Mouse (Mus musculus) forelimb bud, embryonic 11.5 days (tissue): ENCODE data around the gene Itga3.

Experiments used
- DNase-seq: peaks from one replicate; pipeline ENCODE4 v3.0.0-alpha.2; 2012; ENCODE audit warnings: low read depth, low spot score

The Itga3 gene

GRCm38 (mm10) chr11:95096608-95097373 is 20.2 kb upstream of the Itga3 start:
- no peak for DNase-seq

GRCm38 (mm10) chr11:95095596-95095995 is 19.0 kb upstream of the Itga3 start:
- no peak for DNase-seq

DNA sequence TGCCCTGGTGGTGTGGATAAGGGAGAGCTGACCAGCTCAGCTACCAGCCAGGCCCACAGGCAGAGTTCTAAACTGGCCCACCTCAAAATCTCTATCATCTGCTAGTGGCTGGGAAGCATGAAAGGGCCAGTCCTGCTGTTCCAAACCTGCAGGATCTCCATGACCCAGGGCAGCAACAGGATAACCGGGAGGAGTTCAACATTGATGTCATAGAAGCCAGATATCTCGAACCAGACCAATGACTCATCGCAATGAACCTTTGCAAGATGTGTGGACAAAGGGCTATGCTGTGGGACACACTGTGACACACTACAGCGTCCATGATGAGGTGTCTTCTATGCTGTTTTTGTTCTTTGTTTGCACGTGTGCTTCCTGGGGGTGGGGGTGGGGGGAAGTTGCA is 16.5 kb upstream of the Itga3 start:
- no peak for DNase-seq

- DNase-seq = no peak
Observed at GRCm38 (mm10) chr11:95088857-95089779, 12.5 kb upstream of the Itga3 start.

GRCm38 (mm10) chr11:95088286-95088685 is 11.7 kb upstream of the Itga3 start:
- no peak for DNase-seq

DNA sequence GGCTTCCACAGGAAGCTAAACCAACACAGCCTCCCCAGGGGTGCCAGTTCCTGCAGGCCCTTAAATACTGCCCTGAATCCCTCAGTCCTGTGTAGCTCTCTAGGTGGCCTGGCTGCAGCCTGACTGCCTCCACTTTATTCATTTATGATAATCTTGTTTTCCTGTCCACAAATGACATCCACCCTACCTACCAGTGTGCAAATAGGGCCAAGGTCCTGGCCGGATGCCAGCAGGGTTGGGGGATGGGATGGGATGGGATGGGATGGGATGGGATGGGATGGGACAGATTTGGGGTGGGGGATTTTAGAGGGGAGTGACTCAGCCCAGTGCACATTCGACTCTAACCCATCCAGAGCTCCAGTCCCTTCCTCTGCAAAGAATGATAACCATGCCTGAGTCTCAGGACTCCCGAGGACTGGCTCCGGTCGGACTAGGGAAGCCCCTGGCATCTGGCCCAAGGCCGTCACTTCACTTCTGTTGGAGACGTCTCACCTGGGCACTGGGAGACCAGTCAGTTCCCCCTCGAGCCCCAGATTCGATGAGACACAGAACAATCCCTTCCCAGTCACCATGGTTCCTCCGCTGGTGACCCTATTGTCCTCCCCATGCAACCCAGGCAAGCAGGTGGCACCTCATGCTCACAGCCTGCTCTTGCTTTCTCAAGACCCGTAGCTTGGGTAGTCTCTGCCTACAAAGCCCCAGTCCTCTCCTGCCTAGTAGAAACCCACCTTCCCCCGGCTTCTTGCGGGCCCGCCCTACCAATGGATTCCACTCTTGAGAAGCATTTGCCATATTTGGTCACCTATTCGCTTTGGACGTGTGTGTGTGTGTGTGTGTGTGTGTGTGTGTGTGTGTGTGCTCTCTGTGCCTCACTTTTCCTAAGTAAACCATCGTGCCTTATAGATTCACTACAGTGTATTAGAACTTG is 11.0 kb upstream of the Itga3 start:
- DNase-seq = no peak

DNA sequence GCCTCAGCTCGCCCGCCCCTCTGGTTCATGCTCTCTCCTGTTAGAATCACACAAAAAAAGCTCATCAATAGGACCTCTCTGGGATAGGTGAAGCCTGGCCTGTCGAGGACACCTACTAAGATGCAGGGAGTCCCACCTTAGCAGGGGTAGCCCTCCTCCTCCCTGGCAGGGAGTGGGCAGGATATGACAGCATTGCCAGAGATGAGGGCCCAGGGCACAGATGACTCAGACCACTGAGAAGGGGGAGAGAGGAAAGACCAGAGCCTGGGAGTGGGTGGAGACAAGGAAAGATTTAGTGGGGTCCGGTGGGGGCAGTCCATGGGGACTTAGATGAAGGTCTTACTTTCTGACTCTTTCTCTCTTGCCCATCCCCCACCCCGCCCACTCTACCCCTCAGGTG is 9.6 kb upstream of the Itga3 start:
- no peak for DNase-seq

DNA sequence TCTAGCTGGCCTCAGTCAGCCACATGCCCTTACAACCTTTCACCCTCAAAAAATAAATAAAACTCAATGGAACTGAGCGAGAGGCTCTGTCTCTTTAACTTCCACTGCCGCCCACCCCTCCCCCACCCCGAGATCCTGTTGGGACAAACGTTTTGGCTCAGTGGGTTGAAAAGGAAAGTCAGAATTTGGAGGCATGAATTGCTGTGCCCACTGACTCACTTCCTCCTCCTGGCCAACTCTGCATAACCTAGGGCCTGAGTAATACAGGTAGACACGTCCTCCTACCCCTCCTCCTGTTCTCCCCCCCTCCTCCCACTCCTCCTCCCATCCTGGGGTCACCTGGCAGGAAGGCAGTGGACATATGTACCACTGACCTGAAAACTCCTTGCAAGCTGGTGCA is 9.1 kb upstream of the Itga3 start:
- no peak for DNase-seq

GRCm38 (mm10) chr11:95084811-95085382 is 8.3 kb upstream of the Itga3 start:
- no peak for DNase-seq

DNA sequence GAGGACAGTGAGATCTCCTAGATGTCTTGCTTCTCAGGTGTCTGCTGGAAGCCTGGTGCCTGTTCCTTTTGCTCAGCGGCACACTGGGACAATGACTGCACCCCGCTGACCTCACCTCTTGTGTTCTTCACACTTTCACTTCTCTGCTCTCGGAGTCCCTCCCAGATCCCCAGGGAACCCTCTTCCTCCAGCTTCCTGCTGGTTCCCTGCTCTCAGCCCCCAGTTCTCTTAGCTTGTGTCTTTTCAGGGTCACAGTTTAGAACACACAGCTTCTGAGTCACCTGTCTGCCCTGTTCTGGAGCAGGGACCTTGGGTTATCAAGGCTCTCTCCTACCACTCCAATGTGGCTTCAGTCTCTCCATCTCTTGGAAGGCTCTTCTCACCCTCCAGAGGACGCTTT is 7.6 kb upstream of the Itga3 start:
- no peak for DNase-seq

DNA sequence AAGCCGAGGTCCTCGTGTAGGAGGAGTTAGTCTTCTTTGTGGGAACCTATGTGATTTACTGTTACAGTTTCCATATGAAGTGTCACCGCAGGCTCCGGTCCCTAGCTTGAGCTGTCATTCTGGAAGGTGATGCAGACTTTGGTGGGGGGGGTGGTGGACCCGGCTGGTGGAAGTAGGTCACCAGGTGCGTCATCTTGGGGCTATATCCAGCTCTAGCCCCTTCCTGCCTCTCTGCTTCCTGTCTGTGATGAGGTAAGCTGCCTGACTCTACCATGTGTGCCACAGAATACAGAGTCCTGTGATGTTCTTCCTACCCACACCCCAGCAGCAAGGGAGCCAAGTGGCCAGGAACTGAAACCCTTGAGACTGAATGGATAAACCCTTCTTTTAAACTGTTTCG is 6.3 kb upstream of the Itga3 start:
- no peak for DNase-seq

DNA sequence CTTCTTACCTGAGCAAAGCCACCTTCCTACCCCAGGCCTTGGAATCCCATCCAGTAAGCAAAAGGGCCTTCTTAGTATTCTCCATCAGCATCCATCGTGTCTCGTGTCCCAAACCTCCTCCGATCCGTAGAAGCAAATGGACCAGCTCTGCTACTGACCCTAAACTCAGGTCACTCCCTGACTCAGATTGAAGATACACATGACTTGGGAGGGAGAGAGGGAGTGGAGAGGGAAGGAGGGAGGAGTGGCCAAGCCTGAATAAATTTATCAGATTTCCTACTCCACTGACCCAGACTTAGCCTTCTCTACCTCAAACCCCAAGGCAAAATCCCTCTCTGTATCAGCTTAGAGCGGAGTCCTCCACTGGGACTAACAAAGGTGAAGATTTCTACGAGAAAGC is 4.2 kb upstream of the Itga3 start:
- no peak for DNase-seq

GRCm38 (mm10) chr11:95079256-95079875 is 2.8 kb upstream of the Itga3 start:
- no peak for DNase-seq

DNA sequence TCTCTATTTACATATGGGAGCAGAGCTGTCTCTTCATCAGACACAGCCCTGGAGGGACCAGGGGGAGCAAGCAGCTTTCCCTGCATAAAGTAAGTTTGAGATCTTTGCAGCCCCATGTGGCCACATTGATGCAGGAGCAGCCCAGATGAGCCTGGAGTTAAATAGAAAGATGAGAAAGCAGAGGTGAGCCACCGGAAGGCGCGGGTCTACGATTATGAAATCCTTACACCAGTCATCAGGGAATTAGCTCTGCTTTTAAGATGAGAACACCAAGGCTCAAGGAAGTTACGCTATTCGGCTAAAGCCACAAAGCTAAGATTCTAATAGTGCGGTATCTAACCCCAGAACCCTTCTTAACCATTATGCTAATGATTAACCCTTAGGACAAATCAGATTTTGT is 1.4 kb upstream of the Itga3 start:
- DNase-seq = no peak

DNA sequence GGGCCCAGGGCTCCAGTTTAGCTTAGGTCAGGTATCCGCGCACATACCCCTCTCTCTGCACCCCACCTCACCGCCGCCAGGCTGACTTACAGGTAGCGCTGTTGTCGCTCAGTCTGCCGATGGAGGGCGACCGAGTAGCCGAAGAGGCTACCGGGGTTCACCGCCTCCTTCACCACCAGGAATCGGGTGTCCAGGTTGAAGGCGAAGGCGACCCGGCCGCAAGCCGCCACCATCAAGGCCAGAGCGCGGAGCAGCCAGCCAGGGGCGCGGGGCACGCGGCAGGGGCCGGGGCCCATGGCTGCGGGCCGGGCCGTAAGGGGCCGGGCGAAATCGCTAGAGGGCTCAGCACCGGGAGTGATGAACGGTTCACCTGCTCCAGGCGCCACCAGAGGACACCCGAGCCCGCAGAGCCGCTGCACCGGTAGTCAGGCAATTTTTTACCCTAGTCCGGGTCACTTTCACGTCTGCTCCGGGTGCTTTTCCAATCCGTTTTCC is 513 bp downstream of the Itga3 start:
- peak; percentile 50 for DNase-seq

DNA sequence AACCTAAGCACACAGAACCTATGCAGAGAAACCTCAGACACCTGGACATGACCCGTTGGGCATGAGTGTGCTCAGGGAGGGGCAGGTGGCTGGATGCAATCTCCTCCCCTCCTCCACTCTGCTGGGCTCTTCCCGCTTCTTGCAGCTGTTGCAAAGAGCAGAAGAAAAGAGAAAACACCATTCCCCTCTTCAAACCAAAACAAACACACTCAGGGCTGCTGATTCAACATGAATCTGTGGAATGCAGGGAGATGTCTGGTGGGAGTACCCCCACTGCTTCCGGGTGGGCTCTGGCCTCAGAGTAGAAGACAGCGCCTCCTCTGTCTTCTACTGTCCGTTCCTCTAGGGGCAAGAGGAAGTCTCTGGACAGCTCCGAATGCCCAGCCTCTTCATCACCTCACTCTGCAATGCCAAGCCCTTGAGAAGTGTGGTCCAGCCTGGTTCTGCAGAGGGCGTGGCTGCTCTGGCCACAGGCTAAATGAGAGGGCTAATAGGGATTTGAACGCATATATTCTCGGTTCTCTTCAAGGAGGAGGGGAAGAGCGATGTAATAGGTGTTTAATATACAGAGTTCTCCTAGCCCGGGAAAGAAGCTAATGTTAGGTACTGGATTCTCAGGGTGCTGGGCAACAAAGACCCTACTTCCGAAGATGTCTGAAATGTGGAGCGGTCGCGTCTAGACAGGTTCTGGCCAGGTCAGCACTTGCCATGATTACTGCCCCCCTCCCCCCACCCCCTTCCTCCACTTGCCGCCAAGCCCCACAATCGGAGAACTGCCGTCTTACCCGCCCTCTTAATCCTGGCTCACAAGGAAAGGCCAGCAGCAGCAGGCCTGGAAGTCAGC is 1.2 kb downstream of the Itga3 start:
- DNase-seq = no peak

- no peak for DNase-seq
Observed at GRCm38 (mm10) chr11:95074694-95075093, 1.9 kb downstream of the Itga3 start.

DNA sequence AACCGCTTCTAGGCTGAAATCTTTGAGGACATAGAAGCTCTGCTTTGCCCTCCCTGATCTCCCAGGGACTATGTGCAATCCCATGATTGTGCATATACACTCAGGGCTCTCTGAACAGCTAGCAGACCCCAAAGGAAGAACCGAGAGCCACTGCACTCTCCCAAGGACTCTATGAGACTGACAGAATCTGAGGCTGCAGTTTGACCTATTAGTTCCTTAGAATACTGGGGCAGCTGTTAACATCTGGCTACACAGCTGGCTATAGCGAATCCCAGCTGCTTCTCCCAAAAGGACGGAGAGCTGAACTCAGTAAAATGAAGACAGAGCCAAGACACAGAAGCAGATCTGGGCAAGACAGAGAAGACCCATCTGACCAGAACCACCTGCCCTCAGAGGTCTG is 2.8 kb downstream of the Itga3 start:
- no peak for DNase-seq

GRCm38 (mm10) chr11:95072804-95073203 is 3.8 kb downstream of the Itga3 start:
- no peak for DNase-seq

GRCm38 (mm10) chr11:95072136-95072535 is 4.5 kb downstream of the Itga3 start:
- no peak for DNase-seq
